Mouse (Mus musculus) intestine, embryonic 14.5 days (tissue): ENCODE results near the gene Tenm3. TPM values are rescaled to one million over a fixed set of nuclear protein-coding genes. Genes with fewer than 3 reads are reported as not detected.
A peak's percentile ranks its signal among the peaks of the same experiment; 100 is the strongest.

Experiments
- ATAC-seq: fragments of 200-750 bp; cut with Nextera tagmentation; replicated peaks from 2 replicates; pipeline ENCODE4 v1.8.0; 2017; ENCODE audit warnings: low read depth, moderate number of reproducible peaks, moderate TSS enrichment, moderate library complexity; ENCODE audit not compliant: low FRiP score, low TSS enrichment
- DNase-seq: peaks from one replicate; pipeline ENCODE4 v3.0.0-alpha.2; 2018; ENCODE audit warnings: low spot score
- H3K27ac ChIP-seq: fragments of 300-500 bp; sonication (generic); 2 replicates; pipeline ENCODE4 v1.5.1; 2014; ENCODE audit warnings: low read depth, mild to moderate bottlenecking, control low read depth
- H3K27me3 ChIP-seq: fragments of 300-500 bp; sonication (generic); replicated peaks from 2 replicates; pipeline ENCODE4 v1.6.1; 2014; ENCODE audit warnings: low read length, control low read depth; ENCODE audit not compliant: control insufficient read depth, insufficient read depth
- H3K36me3 ChIP-seq: fragments of 300-500 bp; sonication (generic); 2 replicates; pipeline ENCODE4 v1.6.1; 2014; ENCODE audit warnings: low read length, control low read depth; ENCODE audit not compliant: control insufficient read depth, insufficient read depth
- H3K4me1 ChIP-seq: fragments of 300-500 bp; sonication (generic); replicated peaks from 2 replicates; pipeline ENCODE4 v1.6.1; 2014; ENCODE audit warnings: low read length, control low read depth, mixed read lengths; ENCODE audit not compliant: control insufficient read depth, insufficient read depth
- H3K4me2 ChIP-seq: fragments of 300-500 bp; sonication (generic); 2 replicates; pipeline ENCODE4 v1.6.1; 2014; ENCODE audit warnings: low read length
- H3K4me3 ChIP-seq: fragments of 300-500 bp; sonication (generic); 2 replicates; pipeline ENCODE4 v1.5.1; 2014; ENCODE audit warnings: low read depth, low read length, control low read depth, mixed read lengths
- H3K9ac ChIP-seq: fragments of 300-500 bp; sonication (generic); 2 replicates; pipeline ENCODE4 v1.6.1; 2014; ENCODE audit warnings: mild to moderate bottlenecking, low read length
- H3K9me3 ChIP-seq: fragments of 300-500 bp; sonication (generic); 2 replicates; pipeline ENCODE4 v1.6.1; 2016; ENCODE audit warnings: low read length, control low read depth; ENCODE audit not compliant: control insufficient read depth
- WGBS: fragments of 180-500 bp; shearing (Covaris S2); extraction: QIAGEN DNeasy Blood & Tissue Kit; methylation state at CpG from one replicate; pipeline ENCODE4 v1.1.7; 2014; 5-methylcytosine and 5-hydroxymethylcytosine counted together
- polyA plus RNA-seq: library from polyadenylated mRNA; unstranded; fragments of >200 nt; fragmentation: Nextera tagmentation; extraction: Ambion mirVana; gene quantifications from 2 replicates; pipeline ENCODE4 v1.2.1, GENCODE M21; 2014

Gene Tenm3
- polyA plus RNA-seq, 1 experiment from 2014 or later: 32.1 TPM

DNA sequence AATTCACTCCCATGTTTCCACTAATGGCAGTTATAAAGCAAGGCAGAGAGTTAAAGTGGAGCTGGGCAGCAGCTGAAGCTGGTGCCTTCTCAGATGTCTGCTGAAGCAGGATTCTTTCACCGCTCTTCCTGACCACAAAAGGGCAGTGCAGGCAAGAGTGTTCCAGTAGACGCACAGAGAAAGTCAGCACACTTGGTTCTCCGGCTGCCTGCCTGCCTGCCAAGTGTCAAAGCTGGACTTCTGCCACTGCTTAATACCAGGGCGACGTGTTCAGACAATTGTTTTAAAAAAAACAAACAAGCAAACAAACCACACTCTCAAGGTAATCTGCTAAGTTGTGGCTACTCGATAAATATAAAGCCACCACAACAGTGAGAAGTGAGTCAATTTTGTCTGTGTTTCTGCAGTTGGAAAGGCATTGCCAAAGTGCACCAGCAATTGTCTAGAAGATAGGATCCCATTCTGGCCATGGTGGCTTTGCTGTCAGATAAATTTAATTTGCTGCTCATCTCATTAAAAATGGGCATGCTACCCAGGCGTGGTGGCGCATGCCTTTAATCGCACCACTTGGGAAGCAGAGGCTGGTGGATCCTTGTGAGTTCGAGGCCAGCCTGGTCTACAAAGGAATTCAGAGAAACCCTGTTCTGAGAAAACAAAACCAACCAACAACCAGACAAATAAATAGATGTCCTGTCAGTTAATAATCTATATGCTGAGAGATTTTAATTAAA, 152.9 kb downstream of the Tenm3 start:
- DNase-seq (no peak), ATAC-seq (no peak)
- peaks cover 27% of the 10 kb centered on the region for H3K4me1 ChIP-seq
- H3K9me3 ChIP-seq: no peaks in the 10 kb centered on the region
- H3K4me3 ChIP-seq: no peak overlapping the region
- no peak overlapping the region for H3K9ac ChIP-seq
- H3K27ac ChIP-seq: no peak overlapping the region
- WGBS: 79% methylated on average over 10 of the region's 10 CpGs
- H3K4me2 ChIP-seq: no peak overlapping the region
- H3K27me3 ChIP-seq: no peaks in the 10 kb centered on the region
- H3K36me3 ChIP-seq: no peaks in the 10 kb centered on the region

DNA sequence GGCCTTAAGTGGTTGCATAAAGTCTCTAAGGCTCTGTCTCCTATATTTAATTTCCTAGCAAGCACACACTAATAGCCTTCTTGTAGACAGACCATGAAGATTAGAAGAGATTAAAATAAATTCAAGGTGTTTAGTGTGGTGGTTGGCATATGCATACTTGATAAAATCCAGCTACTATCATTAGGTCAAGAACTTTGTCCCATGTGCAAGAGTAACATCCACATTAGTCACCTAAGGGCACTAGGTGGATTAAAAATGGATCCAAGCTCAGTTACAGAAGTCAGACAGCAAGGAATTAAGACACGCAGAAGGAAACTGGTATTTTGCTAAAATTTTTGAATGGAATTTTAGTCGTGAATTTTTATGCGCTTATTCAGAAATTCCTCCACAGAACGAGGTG, 155.0 kb downstream of the Tenm3 start:
- no peaks in the 10 kb centered on the region for H3K9me3 ChIP-seq
- ATAC-seq (no peak), DNase-seq (no peak)
- no peak overlapping the region for H3K4me3 ChIP-seq
- no peak overlapping the region for H3K27ac ChIP-seq
- H3K36me3 ChIP-seq: no peaks in the 10 kb centered on the region
- H3K4me1 ChIP-seq: peaks cover 27% of the 10 kb centered on the region
- no peaks in the 10 kb centered on the region for H3K27me3 ChIP-seq
- peak overlapping the region; percentile 1 for H3K4me2 ChIP-seq
- WGBS: 19% methylated on average over 4 of the region's 4 CpGs
- no peak overlapping the region for H3K9ac ChIP-seq

DNA sequence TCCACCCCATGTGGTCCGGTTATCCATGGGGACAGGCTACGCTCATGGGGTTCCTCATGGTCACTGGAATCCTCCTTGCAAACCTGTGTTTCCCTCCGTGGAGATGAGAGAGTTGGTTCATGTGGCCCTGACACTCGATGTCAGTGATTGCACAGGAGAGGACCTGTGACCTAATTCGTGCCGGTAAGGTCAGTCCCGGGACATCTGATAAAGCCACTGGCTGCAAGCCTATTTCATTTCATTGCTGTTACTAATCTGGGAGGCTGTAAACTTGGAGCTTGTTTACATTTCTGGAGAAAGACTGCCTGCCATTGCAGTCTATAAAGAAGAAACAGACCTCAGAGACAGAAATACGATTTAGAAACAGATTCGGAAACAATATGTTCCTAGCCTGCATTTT, 155.6 kb downstream of the Tenm3 start:
- Histone ChIP-seq H3K27me3 (no peaks in the 10 kb centered on the region), H3K36me3 (no peaks in the 10 kb centered on the region), H3K9ac (no peak overlapping the region), H3K4me2 (peak overlapping the region; percentile 1), H3K4me3 (no peak overlapping the region), H3K9me3 (no peaks in the 10 kb centered on the region), H3K4me1 (peaks cover 27% of the 10 kb centered on the region), H3K27ac (peak overlapping the region; percentile 12; the same call in 1 of the 2 replicates)
- ATAC-seq (peak; percentile 50; the same call in 1 of the 2 replicates), DNase-seq (peak; percentile 57)
- 18% methylated on average over 9 of the region's 9 CpGs for WGBS

DNA sequence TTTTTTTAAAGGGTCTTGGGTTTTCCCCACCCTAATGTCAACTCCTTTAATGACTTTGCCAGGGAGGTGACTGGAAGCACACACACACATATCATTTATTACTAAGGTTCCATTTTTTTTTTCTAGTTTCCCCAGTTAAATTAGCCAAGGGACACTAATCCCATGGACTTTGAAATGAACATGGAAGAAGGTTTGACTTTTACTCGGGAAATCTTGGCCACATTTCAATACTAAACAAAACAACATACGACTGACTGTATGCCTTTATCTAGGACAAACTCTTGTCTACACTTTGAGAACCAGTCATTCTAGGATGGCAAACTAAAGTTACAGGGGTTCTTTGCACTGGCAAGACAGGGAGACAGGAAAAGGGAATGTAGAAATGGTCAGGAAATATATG, 170.3 kb downstream of the Tenm3 start:
- 87% methylated on average over 2 of the region's 2 CpGs for WGBS
- no peak overlapping the region for H3K9ac ChIP-seq
- no peaks in the 10 kb centered on the region for H3K27me3 ChIP-seq
- ATAC-seq (no peak), DNase-seq (no peak)
- H3K36me3 ChIP-seq: peaks cover 6% of the 10 kb centered on the region
- H3K27ac ChIP-seq: no peak overlapping the region
- no peaks in the 10 kb centered on the region for H3K9me3 ChIP-seq
- H3K4me2 ChIP-seq: no peak overlapping the region
- no peaks in the 10 kb centered on the region; the same call in 1 of the 2 replicates for H3K4me1 ChIP-seq
- no peak overlapping the region for H3K4me3 ChIP-seq

DNA sequence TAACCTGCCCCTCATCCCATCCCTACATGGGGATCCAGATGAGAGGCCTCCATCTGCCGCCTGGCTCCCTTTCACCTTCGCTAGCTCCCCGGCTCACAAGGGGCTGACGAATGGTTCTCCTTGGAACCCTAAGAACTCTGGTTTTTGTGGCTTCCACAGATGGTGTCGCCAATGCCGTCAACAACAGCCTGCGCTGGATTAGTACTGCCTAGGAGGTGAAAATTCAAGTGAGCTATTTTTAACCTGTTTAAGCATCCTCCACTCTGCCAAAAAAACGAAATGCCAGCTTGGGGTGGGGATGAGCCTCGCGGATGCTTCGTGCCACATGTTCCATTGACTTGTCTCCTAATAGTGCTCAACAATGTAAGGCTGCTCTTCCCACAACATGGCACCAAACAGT, 171.3 kb downstream of the Tenm3 start:
- no peaks in the 10 kb centered on the region; the same call in 1 of the 2 replicates for H3K4me1 ChIP-seq
- no peak overlapping the region for H3K4me2 ChIP-seq
- no peaks in the 10 kb centered on the region for H3K9me3 ChIP-seq
- 92% methylated on average over 11 of the region's 11 CpGs for WGBS
- H3K27ac ChIP-seq: no peak overlapping the region
- DNase-seq: no peak
- H3K4me3 ChIP-seq: no peak overlapping the region
- ATAC-seq: no peak
- peaks cover 6% of the 10 kb centered on the region for H3K36me3 ChIP-seq
- no peak overlapping the region for H3K9ac ChIP-seq
- H3K27me3 ChIP-seq: no peaks in the 10 kb centered on the region

DNA sequence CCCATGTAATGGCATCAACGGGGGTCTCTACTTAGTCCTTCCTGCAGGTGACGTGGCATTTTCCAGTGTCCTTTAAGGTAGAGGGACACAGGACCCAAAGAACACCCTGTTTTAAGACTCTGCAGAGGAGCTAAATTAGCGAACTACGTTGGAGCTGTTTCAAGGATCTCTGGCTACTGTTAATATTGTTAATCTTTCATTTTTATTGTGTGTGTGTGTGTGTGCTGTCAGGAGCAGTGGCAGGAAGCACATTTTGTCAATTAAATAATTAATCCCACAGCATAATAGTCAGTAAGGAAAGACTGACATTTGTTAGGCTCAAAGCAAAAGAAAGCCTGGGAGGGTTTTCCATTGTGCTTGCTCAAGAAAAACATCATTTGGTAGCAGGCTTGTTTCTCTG, 172.4 kb downstream of the Tenm3 start:
- Histone ChIP-seq H3K36me3 (peaks cover 6% of the 10 kb centered on the region), H3K4me1 (no peaks in the 10 kb centered on the region; the same call in 1 of the 2 replicates), H3K9ac (no peak overlapping the region), H3K27ac (no peak overlapping the region), H3K9me3 (no peaks in the 10 kb centered on the region), H3K4me2 (no peak overlapping the region), H3K27me3 (no peaks in the 10 kb centered on the region), H3K4me3 (no peak overlapping the region)
- WGBS: 62% methylated on average over 4 of the region's 4 CpGs
- ATAC-seq (no peak), DNase-seq (no peak)

DNA sequence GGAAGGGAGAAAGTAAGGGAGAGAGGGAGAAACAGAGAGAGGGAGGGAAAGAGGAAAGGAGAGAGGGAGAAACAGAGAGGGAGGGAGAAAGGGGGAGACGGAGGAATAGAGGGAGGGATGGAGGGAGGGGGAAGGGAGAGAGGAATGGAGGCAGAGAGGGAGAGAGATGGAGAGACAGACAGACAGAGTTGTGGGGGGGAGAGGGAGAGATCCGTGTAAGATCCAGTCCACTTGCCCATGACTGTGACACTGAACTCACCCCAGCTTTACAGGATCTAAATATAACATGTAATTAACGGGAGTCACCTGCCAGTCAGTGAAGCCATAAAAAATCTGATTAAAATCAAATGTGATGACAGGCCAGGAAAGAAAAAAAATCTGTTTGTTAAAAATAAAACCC, 172.9 kb downstream of the Tenm3 start:
- no peaks in the 10 kb centered on the region for H3K9me3 ChIP-seq
- WGBS: 48% methylated on average over 3 of the region's 3 CpGs
- ATAC-seq (no peak), DNase-seq (no peak)
- no peak overlapping the region for H3K4me2 ChIP-seq
- H3K4me3 ChIP-seq: no peak overlapping the region
- H3K27ac ChIP-seq: no peak overlapping the region
- H3K36me3 ChIP-seq: peaks cover 6% of the 10 kb centered on the region
- no peaks in the 10 kb centered on the region for H3K27me3 ChIP-seq
- H3K4me1 ChIP-seq: no peaks in the 10 kb centered on the region; the same call in 1 of the 2 replicates
- H3K9ac ChIP-seq: no peak overlapping the region

DNA sequence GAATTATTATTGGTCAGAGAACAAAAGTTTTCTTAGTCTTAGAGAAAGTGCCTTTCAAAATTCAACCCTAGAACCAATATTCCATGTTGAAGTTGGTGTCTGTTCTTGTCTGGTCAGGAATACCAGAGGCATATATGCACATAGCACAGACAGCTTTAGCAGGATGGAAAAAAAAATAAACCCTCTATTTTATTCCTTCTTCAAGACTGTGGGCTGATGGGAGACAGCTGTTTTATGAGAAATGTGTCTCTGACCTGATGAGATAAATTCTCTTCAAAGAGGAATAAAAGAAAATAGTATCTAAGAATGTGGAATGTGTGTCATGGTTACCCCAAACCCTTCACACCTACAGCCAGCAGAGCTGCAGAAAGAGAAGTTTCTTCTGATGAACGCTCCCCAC, 173.4 kb downstream of the Tenm3 start:
- Histone ChIP-seq H3K36me3 (peaks cover 6% of the 10 kb centered on the region), H3K9me3 (no peaks in the 10 kb centered on the region), H3K27me3 (no peaks in the 10 kb centered on the region), H3K4me2 (no peak overlapping the region), H3K4me3 (no peak overlapping the region), H3K9ac (no peak overlapping the region), H3K4me1 (no peaks in the 10 kb centered on the region; the same call in 1 of the 2 replicates), H3K27ac (no peak overlapping the region)
- ATAC-seq (no peak), DNase-seq (no peak)
- WGBS: 50% methylated on average over 1 of the region's 1 CpGs

DNA sequence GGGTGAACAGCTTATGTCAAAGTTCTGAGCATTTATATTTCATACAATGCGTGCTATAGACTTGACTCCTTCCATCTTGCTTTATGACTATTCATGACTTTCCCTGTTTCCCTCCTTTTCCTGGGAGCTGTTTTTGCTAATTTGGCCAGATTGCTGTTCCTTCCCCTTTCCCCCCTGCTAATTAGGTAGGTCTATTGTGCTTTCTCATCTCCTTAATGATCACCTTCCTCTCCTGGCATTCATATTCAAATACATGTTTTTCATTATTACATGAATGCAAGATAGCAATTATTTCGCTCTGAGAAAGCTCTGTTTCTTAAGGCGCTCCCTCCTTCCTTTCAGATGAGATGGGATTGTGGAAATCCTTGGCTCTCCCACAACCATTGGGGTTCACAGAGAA, 178.6 kb downstream of the Tenm3 start:
- no peaks in the 10 kb centered on the region for H3K27me3 ChIP-seq
- DNase-seq (no peak), ATAC-seq (no peak)
- 90% methylated on average over 3 of the region's 3 CpGs for WGBS
- no peak overlapping the region for H3K9ac ChIP-seq
- no peak overlapping the region for H3K4me3 ChIP-seq
- H3K4me1 ChIP-seq: no peaks in the 10 kb centered on the region
- H3K9me3 ChIP-seq: no peaks in the 10 kb centered on the region
- no peaks in the 10 kb centered on the region for H3K36me3 ChIP-seq
- H3K4me2 ChIP-seq: no peak overlapping the region
- no peak overlapping the region for H3K27ac ChIP-seq
